Mouse (Mus musculus): Measurements from ENCODE around the gene Hadhb. TPM values are rescaled to one million over a fixed set of nuclear protein-coding genes. Genes with fewer than 3 reads are reported as not detected.

Hadhb gene
- polyA plus RNA-seq, 1 experiment from 2014 or later, result 53.6 TPM

GRCm38 (mm10) chr5:30138193-30138592 is 16.9 kb upstream of the Hadhb start:
- Histone ChIP-seq H3K9ac (ENCODE audit: low read depth, low read length) (no peak overlapping the region), H3K4me1 (ENCODE audit: control insufficient read depth, insufficient read depth, low read length) (no peaks in the 10 kb centered on the region), H3K27me3 (ENCODE audit: control insufficient read depth, insufficient read depth, low read depth, low read length) (no peaks in the 10 kb centered on the region), H3K9me3 (replicated peaks; ENCODE audit: control insufficient read depth, low read length, poor library complexity, severe bottlenecking) (no peaks in the 10 kb centered on the region), H3K36me3 (ENCODE audit: control insufficient read depth, insufficient read depth, low read length) (peaks cover 28% of the 10 kb centered on the region), H3K4me2 (ENCODE audit: low read length) (no peak overlapping the region), H3K4me3 (ENCODE audit: low read depth, low read length) (no peak overlapping the region), H3K27ac (ENCODE audit: low read length) (no peak overlapping the region)
- ATAC-seq, result no peak
- 90% methylated on average over 4 of the region's 4 CpGs for WGBS

GRCm38 (mm10) chr5:30146526-30146925 is 8.5 kb upstream of the Hadhb start:
- H3K9ac ChIP-seq (ENCODE audit: low read depth, low read length), result no peak overlapping the region
- H3K36me3 ChIP-seq (ENCODE audit: control insufficient read depth, insufficient read depth, low read length), result peaks cover 25% of the 10 kb centered on the region
- H3K4me3 ChIP-seq (ENCODE audit: low read depth, low read length), result no peak overlapping the region
- H3K4me2 ChIP-seq (ENCODE audit: low read length), result no peak overlapping the region
- H3K9me3 ChIP-seq (replicated peaks; ENCODE audit: control insufficient read depth, low read length, poor library complexity, severe bottlenecking), result no peaks in the 10 kb centered on the region
- WGBS, result 94% methylated on average over 6 of the region's 6 CpGs
- no peaks in the 10 kb centered on the region for H3K27me3 ChIP-seq (ENCODE audit: control insufficient read depth, insufficient read depth, low read depth, low read length)
- no peak overlapping the region for H3K27ac ChIP-seq (ENCODE audit: low read length)
- peaks cover 3% of the 10 kb centered on the region; the same call in 1 of the 2 replicates for H3K4me1 ChIP-seq (ENCODE audit: control insufficient read depth, insufficient read depth, low read length)
- ATAC-seq, result no peak

- 83% methylated on average over 5 of the region's 5 CpGs for WGBS
- no peak overlapping the region for H3K9ac ChIP-seq (ENCODE audit: low read depth, low read length)
- H3K4me3 ChIP-seq (ENCODE audit: low read depth, low read length), result no peak overlapping the region
- H3K27me3 ChIP-seq (ENCODE audit: control insufficient read depth, insufficient read depth, low read depth, low read length), result no peaks in the 10 kb centered on the region
- peaks cover 17% of the 10 kb centered on the region for H3K36me3 ChIP-seq (ENCODE audit: control insufficient read depth, insufficient read depth, low read length)
- H3K27ac ChIP-seq (ENCODE audit: low read length), result no peak overlapping the region
- H3K4me1 ChIP-seq (ENCODE audit: control insufficient read depth, insufficient read depth, low read length), result peaks cover 9% of the 10 kb centered on the region; the same call in 1 of the 2 replicates
- H3K9me3 ChIP-seq (replicated peaks; ENCODE audit: control insufficient read depth, low read length, poor library complexity, severe bottlenecking), result no peaks in the 10 kb centered on the region
- no peak overlapping the region for H3K4me2 ChIP-seq (ENCODE audit: low read length)
- ATAC-seq, result no peak
Observed at GRCm38 (mm10) chr5:30148133-30148920, 6.7 kb upstream of the Hadhb start.

GRCm38 (mm10) chr5:30152007-30152406 is 3.0 kb upstream of the Hadhb start:
- 73% methylated on average over 4 of the region's 4 CpGs for WGBS

GRCm38 (mm10) chr5:30152413-30152812 is 2.6 kb upstream of the Hadhb start:
- no peak overlapping the region for H3K4me3 ChIP-seq (ENCODE audit: low read depth, low read length)
- no peak for ATAC-seq
- no peak overlapping the region for H3K27ac ChIP-seq (ENCODE audit: low read length)
- H3K4me2 ChIP-seq (ENCODE audit: low read length), result no peak overlapping the region
- no peak overlapping the region for H3K9ac ChIP-seq (ENCODE audit: low read depth, low read length)
- WGBS, result 100% methylated on average over 1 of the region's 1 CpGs
- peaks cover 25% of the 10 kb centered on the region for H3K4me1 ChIP-seq (ENCODE audit: control insufficient read depth, insufficient read depth, low read length)
- no peaks in the 10 kb centered on the region for H3K9me3 ChIP-seq (replicated peaks; ENCODE audit: control insufficient read depth, low read length, poor library complexity, severe bottlenecking)
- H3K27me3 ChIP-seq (ENCODE audit: control insufficient read depth, insufficient read depth, low read depth, low read length), result no peaks in the 10 kb centered on the region
- H3K36me3 ChIP-seq (ENCODE audit: control insufficient read depth, insufficient read depth, low read length), result no peaks in the 10 kb centered on the region

More at GRCm38 (mm10) chr5:30152007-30152406, 3.0 kb upstream of the Hadhb start:
- Histone ChIP-seq H3K27me3 (ENCODE audit: control insufficient read depth, insufficient read depth, low read depth, low read length) (no peaks in the 10 kb centered on the region), H3K4me3 (ENCODE audit: low read depth, low read length) (no peak overlapping the region), H3K9ac (ENCODE audit: low read depth, low read length) (no peak overlapping the region), H3K36me3 (ENCODE audit: control insufficient read depth, insufficient read depth, low read length) (no peaks in the 10 kb centered on the region), H3K4me2 (ENCODE audit: low read length) (no peak overlapping the region), H3K27ac (ENCODE audit: low read length) (no peak overlapping the region), H3K4me1 (ENCODE audit: control insufficient read depth, insufficient read depth, low read length) (peaks cover 25% of the 10 kb centered on the region), H3K9me3 (replicated peaks; ENCODE audit: control insufficient read depth, low read length, poor library complexity, severe bottlenecking) (no peaks in the 10 kb centered on the region)
- ATAC-seq, result no peak

GRCm38 (mm10) chr5:30153222-30153621 is 1.8 kb upstream of the Hadhb start:
- Histone ChIP-seq H3K9me3 (replicated peaks; ENCODE audit: control insufficient read depth, low read length, poor library complexity, severe bottlenecking) (no peaks in the 10 kb centered on the region), H3K36me3 (ENCODE audit: control insufficient read depth, insufficient read depth, low read length) (no peaks in the 10 kb centered on the region), H3K27ac (ENCODE audit: low read length) (no peak overlapping the region), H3K4me3 (ENCODE audit: low read depth, low read length) (no peak overlapping the region), H3K4me2 (ENCODE audit: low read length) (no peak overlapping the region), H3K27me3 (ENCODE audit: control insufficient read depth, insufficient read depth, low read depth, low read length) (no peaks in the 10 kb centered on the region), H3K4me1 (ENCODE audit: control insufficient read depth, insufficient read depth, low read length) (peaks cover 28% of the 10 kb centered on the region), H3K9ac (ENCODE audit: low read depth, low read length) (no peak overlapping the region)
- no peak for ATAC-seq
- WGBS, result 94% methylated on average over 2 of the region's 2 CpGs

- Histone ChIP-seq H3K27me3 (ENCODE audit: control insufficient read depth, insufficient read depth, low read depth, low read length) (no peaks in the 10 kb centered on the region), H3K9ac (ENCODE audit: low read depth, low read length) (peak overlapping the region; percentile 88), H3K36me3 (ENCODE audit: control insufficient read depth, insufficient read depth, low read length) (no peaks in the 10 kb centered on the region), H3K9me3 (replicated peaks; ENCODE audit: control insufficient read depth, low read length, poor library complexity, severe bottlenecking) (no peaks in the 10 kb centered on the region), H3K4me3 (ENCODE audit: low read depth, low read length) (peak overlapping the region; percentile 91), H3K27ac (ENCODE audit: low read length) (peak overlapping the region; percentile 93; the same call in 1 of the 2 replicates), H3K4me1 (ENCODE audit: control insufficient read depth, insufficient read depth, low read length) (peaks cover 28% of the 10 kb centered on the region), H3K4me2 (ENCODE audit: low read length) (peak overlapping the region; percentile 84)
- ATAC-seq, result no peak
- 19% methylated on average over 4 of the region's 4 CpGs for WGBS
Observed at GRCm38 (mm10) chr5:30154013-30154412, 1.0 kb upstream of the Hadhb start.

GRCm38 (mm10) chr5:30155395-30155792 is 346 bp downstream of the Hadhb start:
- Histone ChIP-seq H3K4me3 (ENCODE audit: low read depth, low read length) (peak overlapping the region; percentile 91), H3K4me2 (ENCODE audit: low read length) (peak overlapping the region; percentile 80), H3K4me1 (ENCODE audit: control insufficient read depth, insufficient read depth, low read length) (peaks cover 28% of the 10 kb centered on the region), H3K36me3 (ENCODE audit: control insufficient read depth, insufficient read depth, low read length) (no peaks in the 10 kb centered on the region), H3K9me3 (replicated peaks; ENCODE audit: control insufficient read depth, low read length, poor library complexity, severe bottlenecking) (no peaks in the 10 kb centered on the region), H3K27me3 (ENCODE audit: control insufficient read depth, insufficient read depth, low read depth, low read length) (no peaks in the 10 kb centered on the region), H3K27ac (ENCODE audit: low read length) (peak overlapping the region; percentile 93), H3K9ac (ENCODE audit: low read depth, low read length) (peak overlapping the region; percentile 88)
- WGBS, result under 1% methylated on average over 31 of the region's 31 CpGs
- ATAC-seq, result peak; percentile 80

GRCm38 (mm10) chr5:30155821-30156629 is 977 bp downstream of the Hadhb start:
- no peak for ATAC-seq
- H3K27ac ChIP-seq (ENCODE audit: low read length), result peak overlapping the region; percentile 93

More at GRCm38 (mm10) chr5:30155821-30156629, 977 bp downstream of the Hadhb start:
- H3K36me3 ChIP-seq (ENCODE audit: control insufficient read depth, insufficient read depth, low read length), result no peaks in the 10 kb centered on the region
- peaks cover 28% of the 10 kb centered on the region for H3K4me1 ChIP-seq (ENCODE audit: control insufficient read depth, insufficient read depth, low read length)
- H3K9ac ChIP-seq (ENCODE audit: low read depth, low read length), result peak overlapping the region; percentile 88
- WGBS, result 33% methylated on average over 13 of the region's 13 CpGs
- peak overlapping the region; percentile 80 for H3K4me2 ChIP-seq (ENCODE audit: low read length)
- H3K27me3 ChIP-seq (ENCODE audit: control insufficient read depth, insufficient read depth, low read depth, low read length), result no peaks in the 10 kb centered on the region
- H3K4me3 ChIP-seq (ENCODE audit: low read depth, low read length), result peak overlapping the region; percentile 91
- H3K9me3 ChIP-seq (replicated peaks; ENCODE audit: control insufficient read depth, low read length, poor library complexity, severe bottlenecking), result no peaks in the 10 kb centered on the region

Data from midbrain, embryonic 16.5 days (tissue).